Mouse (Mus musculus) brown adipose tissue, adult 24 weeks (tissue): Measurements from ENCODE around the gene C130074G19Rik. TPM values are rescaled to one million over a fixed set of nuclear protein-coding genes. Genes with fewer than 3 reads are reported as not detected.

Experiments
- H3K27ac ChIP-seq: fragments of 200-500 bp; replicated peaks from 2 replicates; pipeline ENCODE4 v1.5.1; 2012; ENCODE audit warnings: low read depth, mild to moderate bottlenecking, low read length
- H3K4me1 ChIP-seq: fragments of 200-500 bp; 2 replicates; pipeline ENCODE4 v1.6.1; 2012; ENCODE audit warnings: low read length, mixed read lengths; ENCODE audit not compliant: control insufficient read depth, insufficient read depth, insufficient read length
- H3K4me3 ChIP-seq: fragments of 200-500 bp; 2 replicates; pipeline ENCODE4 v1.5.1; 2012; ENCODE audit warnings: low read depth, mild to moderate bottlenecking, low read length, moderate library complexity; ENCODE audit not compliant: insufficient read depth
- polyA plus RNA-seq: library from polyadenylated mRNA; stranded (reverse); fragments of >200 nt; gene quantifications from 2 replicates; pipeline ENCODE4 v1.2.4, GENCODE M21; 2012; ENCODE audit not compliant: missing spikeins, insufficient read depth, insufficient read length

C130074G19Rik gene
- polyA plus RNA-seq, 1 experiment, result 95.5 TPM

- no peaks in the 10 kb centered on the region for H3K4me1 ChIP-seq
- H3K4me3 ChIP-seq, result no peak overlapping the region
- no peak overlapping the region for H3K27ac ChIP-seq
Observed at GRCm38 (mm10) chr1:184891998-184892397, 9.0 kb upstream of the C130074G19Rik start.

- no peak overlapping the region for H3K4me3 ChIP-seq
- no peaks in the 10 kb centered on the region for H3K4me1 ChIP-seq
- H3K27ac ChIP-seq, result no peak overlapping the region
Observed at GRCm38 (mm10) chr1:184889454-184889853, 6.4 kb upstream of the C130074G19Rik start.

- Histone ChIP-seq H3K4me1 (0 out of 2 replicates have a peak, but pooled peaks cover under 1% of the 10 kb centered on the region), H3K27ac (no peak overlapping the region), H3K4me3 (no peak overlapping the region)
Observed at GRCm38 (mm10) chr1:184886160-184886559, 3.1 kb upstream of the C130074G19Rik start.

- peak overlapping the region; percentile 77 for H3K27ac ChIP-seq
- peaks cover 13% of the 10 kb centered on the region for H3K4me1 ChIP-seq
- H3K4me3 ChIP-seq, result peak overlapping the region; percentile 90
Observed at GRCm38 (mm10) chr1:184881861-184882260, 1.2 kb downstream of the C130074G19Rik start.

GRCm38 (mm10) chr1:184881211-184881610, 1.8 kb downstream of the C130074G19Rik start:
- Histone ChIP-seq H3K27ac (peak overlapping the region; percentile 77), H3K4me3 (peak overlapping the region; percentile 90)

GRCm38 (mm10) chr1:184878860-184879259, 4.2 kb downstream of the C130074G19Rik start:
- Histone ChIP-seq H3K4me3 (0 out of 2 replicates have a peak overlapping the region, but pooled peaks have one; percentile 3), H3K4me1 (peaks cover 20% of the 10 kb centered on the region), H3K27ac (no peak overlapping the region)

More at GRCm38 (mm10) chr1:184881211-184881610, 1.8 kb downstream of the C130074G19Rik start:
- H3K4me1 ChIP-seq, result peaks cover 13% of the 10 kb centered on the region

GRCm38 (mm10) chr1:184877306-184877705, 5.7 kb downstream of the C130074G19Rik start:
- no peak overlapping the region for H3K27ac ChIP-seq

GRCm38 (mm10) chr1:184873910-184874309, 9.1 kb downstream of the C130074G19Rik start:
- peak overlapping the region; percentile 20 for H3K27ac ChIP-seq
- H3K4me3 ChIP-seq, result no peak overlapping the region
- peaks cover 52% of the 10 kb centered on the region for H3K4me1 ChIP-seq

More at GRCm38 (mm10) chr1:184877306-184877705, 5.7 kb downstream of the C130074G19Rik start:
- Histone ChIP-seq H3K4me3 (no peak overlapping the region), H3K4me1 (peaks cover 29% of the 10 kb centered on the region)

GRCm38 (mm10) chr1:184872069-184872819, 10.8 kb downstream of the C130074G19Rik start:
- peaks cover 51% of the 10 kb centered on the region for H3K4me1 ChIP-seq
- H3K27ac ChIP-seq, result peak overlapping the region; percentile 4
- no peak overlapping the region for H3K4me3 ChIP-seq

- H3K4me3 ChIP-seq, result no peak overlapping the region
- peak overlapping the region; percentile 75 for H3K27ac ChIP-seq
- peaks cover 51% of the 10 kb centered on the region for H3K4me1 ChIP-seq
Observed at GRCm38 (mm10) chr1:184871506-184871905, 11.5 kb downstream of the C130074G19Rik start.

GRCm38 (mm10) chr1:184870646-184871385, 12.2 kb downstream of the C130074G19Rik start:
- peak overlapping the region; percentile 75 for H3K27ac ChIP-seq
- no peak overlapping the region for H3K4me3 ChIP-seq
- peaks cover 51% of the 10 kb centered on the region for H3K4me1 ChIP-seq

- Histone ChIP-seq H3K4me3 (no peak overlapping the region), H3K27ac (peak overlapping the region; percentile 75), H3K4me1 (peaks cover 54% of the 10 kb centered on the region)
Observed at GRCm38 (mm10) chr1:184869939-184870565, 13.0 kb downstream of the C130074G19Rik start.

- H3K4me3 ChIP-seq, result no peak overlapping the region
- no peak overlapping the region for H3K27ac ChIP-seq
- H3K4me1 ChIP-seq, result peaks cover 52% of the 10 kb centered on the region
Observed at GRCm38 (mm10) chr1:184867640-184868120, 15.3 kb downstream of the C130074G19Rik start.

GRCm38 (mm10) chr1:184864381-184864801, 18.6 kb downstream of the C130074G19Rik start:
- Histone ChIP-seq H3K27ac (peak overlapping the region; percentile 94), H3K4me3 (no peak overlapping the region), H3K4me1 (peaks cover 39% of the 10 kb centered on the region)

- no peak overlapping the region for H3K4me3 ChIP-seq
- H3K4me1 ChIP-seq, result peaks cover 31% of the 10 kb centered on the region
- 0 out of 2 replicates have a peak overlapping the region, but pooled peaks have one; percentile 5 for H3K27ac ChIP-seq
Observed at GRCm38 (mm10) chr1:184862636-184863035, 20.4 kb downstream of the C130074G19Rik start.
